Mouse (Mus musculus): ENCODE measurements at regions not wholly inside any gene's neighbourhood (a gene's known extent, or its start where the extent isn't known, plus 50 kb on each side); places are given as distances from the start of the nearest gene placed in this dataset.

DNA sequence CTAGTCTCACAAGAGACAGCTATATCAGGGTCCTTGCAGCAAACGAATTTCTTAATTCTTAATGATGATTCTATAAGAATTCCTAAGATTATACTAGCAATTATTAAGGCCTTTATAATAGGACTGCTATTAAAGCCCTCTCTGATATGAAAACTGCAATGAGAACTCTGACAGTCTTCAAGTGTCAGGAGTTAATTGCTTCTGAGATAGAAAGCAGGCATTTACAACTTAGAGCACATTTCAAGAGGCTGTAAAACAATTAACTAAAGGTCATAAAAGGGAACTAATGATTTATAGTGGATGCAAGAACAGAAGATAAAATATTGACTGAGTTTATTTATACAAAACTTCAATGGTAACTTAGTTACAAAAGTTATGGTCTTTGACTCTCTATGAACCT, 84.9 kb upstream of the Phlpp1 start:
- no peak overlapping the region for H3K4me3 ChIP-seq (ENCODE audit: low read length)
- H3K36me3 ChIP-seq (ENCODE audit: control insufficient read depth, insufficient read depth, low read length) = no peaks in the 10 kb centered on the region
- no peaks in the 10 kb centered on the region for H3K9me3 ChIP-seq (ENCODE audit: control insufficient read depth, low read length)
- no peak overlapping the region for H3K4me2 ChIP-seq (replicated peaks; ENCODE audit: low read depth, low read length)
- no peak for ATAC-seq (ENCODE audit: low FRiP score, low TSS enrichment)
- H3K27me3 ChIP-seq (ENCODE audit: control insufficient read depth, insufficient read depth, low read length) = no peaks in the 10 kb centered on the region
- WGBS = 20% methylated on average over 1 of the region's 1 CpGs
- no peak overlapping the region for H3K27ac ChIP-seq (ENCODE audit: low read depth, low read length)
- no peaks in the 10 kb centered on the region for H3K4me1 ChIP-seq (ENCODE audit: control insufficient read depth, insufficient read depth, low read length)
- no peak overlapping the region for H3K9ac ChIP-seq (ENCODE audit: low read depth, low read length)

DNA sequence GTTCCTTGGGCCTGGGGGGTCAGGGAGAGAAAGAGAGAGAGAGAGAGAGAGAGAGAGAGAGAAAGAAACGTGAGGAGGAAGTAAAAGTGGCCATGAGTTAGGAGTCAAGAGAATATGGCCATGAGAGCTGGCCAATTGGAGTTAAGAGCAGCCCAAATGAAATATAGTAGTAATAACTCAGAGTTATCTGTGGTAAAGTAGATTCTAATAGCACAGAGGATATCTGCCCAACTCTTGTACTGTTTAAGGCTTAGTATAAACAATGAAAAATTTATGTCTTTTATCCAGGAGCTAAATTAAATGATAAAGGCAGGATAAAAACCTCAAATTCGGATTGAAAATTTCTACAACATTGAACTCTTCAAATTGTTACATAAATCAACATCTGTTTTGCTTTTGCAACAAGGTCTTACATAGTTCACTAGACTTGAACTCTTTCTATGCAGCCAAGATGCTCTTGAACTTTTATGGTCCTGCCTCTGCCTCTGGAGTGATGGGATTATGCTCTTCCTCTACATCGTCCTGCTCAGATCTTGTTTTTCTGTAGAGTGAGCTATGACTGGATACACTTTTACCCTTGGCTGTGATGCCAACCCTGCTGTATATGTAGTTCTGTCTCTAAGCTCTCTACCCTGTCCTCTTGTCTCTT, 78.5 kb upstream of the Phlpp1 start:
- H3K4me2 ChIP-seq (replicated peaks; ENCODE audit: low read depth, low read length) = no peak overlapping the region

DNA sequence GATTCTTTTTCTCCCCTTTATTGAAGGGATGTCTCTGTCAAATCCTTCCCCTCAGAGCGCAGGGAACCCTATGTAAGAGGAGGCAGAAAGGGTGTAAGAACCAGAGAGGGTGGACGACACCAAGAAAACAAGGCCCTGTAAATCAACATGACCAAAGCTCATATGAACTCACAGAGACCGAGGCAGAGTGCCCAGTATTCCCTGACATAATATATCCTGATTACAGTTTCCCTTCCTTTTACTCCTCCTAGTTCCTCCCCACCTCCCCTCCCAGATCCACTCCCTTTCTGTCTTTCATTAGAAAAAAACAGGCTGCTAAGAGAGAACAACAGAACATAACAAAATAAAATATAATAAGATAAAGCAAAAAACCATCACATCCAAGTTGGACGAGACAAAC, 77.7 kb upstream of the Phlpp1 start:
- H3K27me3 ChIP-seq (ENCODE audit: control insufficient read depth, insufficient read depth, low read length) = no peaks in the 10 kb centered on the region
- H3K9me3 ChIP-seq (ENCODE audit: control insufficient read depth, low read length) = no peaks in the 10 kb centered on the region
- no peak overlapping the region for H3K9ac ChIP-seq (ENCODE audit: low read depth, low read length)
- no peak; the same call in 1 of the 2 replicates for ATAC-seq (ENCODE audit: low FRiP score, low TSS enrichment)
- H3K4me3 ChIP-seq (ENCODE audit: low read length) = no peak overlapping the region
- WGBS = 29% methylated on average over 4 of the region's 4 CpGs
- no peak overlapping the region for H3K4me2 ChIP-seq (replicated peaks; ENCODE audit: low read depth, low read length)
- 0 out of 2 replicates have a peak overlapping the region, but pooled peaks have one; percentile 38 for H3K27ac ChIP-seq (ENCODE audit: low read depth, low read length)
- H3K36me3 ChIP-seq (ENCODE audit: control insufficient read depth, insufficient read depth, low read length) = no peaks in the 10 kb centered on the region
- H3K4me1 ChIP-seq (ENCODE audit: control insufficient read depth, insufficient read depth, low read length) = no peaks in the 10 kb centered on the region

More for the DNA sequence above, 78.5 kb upstream of the Phlpp1 start:
- WGBS = 41% methylated on average over 3 of the region's 3 CpGs
- Histone ChIP-seq H3K4me3 (ENCODE audit: low read length) (no peak overlapping the region), H3K9ac (ENCODE audit: low read depth, low read length) (no peak overlapping the region), H3K4me1 (ENCODE audit: control insufficient read depth, insufficient read depth, low read length) (no peaks in the 10 kb centered on the region), H3K36me3 (ENCODE audit: control insufficient read depth, insufficient read depth, low read length) (no peaks in the 10 kb centered on the region), H3K9me3 (ENCODE audit: control insufficient read depth, low read length) (no peaks in the 10 kb centered on the region), H3K27ac (ENCODE audit: low read depth, low read length) (0 out of 2 replicates have a peak overlapping the region, but pooled peaks have one; percentile 38), H3K27me3 (ENCODE audit: control insufficient read depth, insufficient read depth, low read length) (no peaks in the 10 kb centered on the region)
- peak; percentile 81; the same call in 1 of the 2 replicates for ATAC-seq (ENCODE audit: low FRiP score, low TSS enrichment)

DNA sequence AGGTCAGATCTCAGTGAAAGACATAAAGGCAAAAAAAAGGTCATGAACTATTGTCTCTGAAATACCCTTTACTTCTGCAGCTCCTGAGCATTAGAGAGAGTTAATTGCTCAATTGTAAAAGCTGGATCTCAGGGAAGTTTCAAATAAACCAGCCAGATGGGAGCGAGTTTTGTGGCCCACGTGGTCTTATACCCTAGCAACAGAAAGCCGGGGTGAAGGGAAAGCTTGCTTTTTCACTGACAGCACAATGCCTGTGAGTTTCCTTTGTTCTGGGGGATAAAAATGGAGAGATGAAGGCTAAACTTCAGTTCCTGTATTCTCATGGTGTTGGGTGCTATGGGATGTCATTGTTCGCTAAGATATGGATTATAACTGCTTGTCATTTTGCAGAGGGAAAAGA, 75.2 kb upstream of the Phlpp1 start:
- Histone ChIP-seq H3K4me2 (replicated peaks; ENCODE audit: low read depth, low read length) (no peak overlapping the region), H3K27me3 (ENCODE audit: control insufficient read depth, insufficient read depth, low read length) (no peaks in the 10 kb centered on the region), H3K9me3 (ENCODE audit: control insufficient read depth, low read length) (no peaks in the 10 kb centered on the region), H3K9ac (ENCODE audit: low read depth, low read length) (no peak overlapping the region), H3K36me3 (ENCODE audit: control insufficient read depth, insufficient read depth, low read length) (no peaks in the 10 kb centered on the region), H3K4me1 (ENCODE audit: control insufficient read depth, insufficient read depth, low read length) (no peaks in the 10 kb centered on the region), H3K27ac (ENCODE audit: low read depth, low read length) (no peak overlapping the region), H3K4me3 (ENCODE audit: low read length) (no peak overlapping the region)
- 62% methylated on average over 4 of the region's 4 CpGs for WGBS
- ATAC-seq (ENCODE audit: low FRiP score, low TSS enrichment) = no peak

DNA sequence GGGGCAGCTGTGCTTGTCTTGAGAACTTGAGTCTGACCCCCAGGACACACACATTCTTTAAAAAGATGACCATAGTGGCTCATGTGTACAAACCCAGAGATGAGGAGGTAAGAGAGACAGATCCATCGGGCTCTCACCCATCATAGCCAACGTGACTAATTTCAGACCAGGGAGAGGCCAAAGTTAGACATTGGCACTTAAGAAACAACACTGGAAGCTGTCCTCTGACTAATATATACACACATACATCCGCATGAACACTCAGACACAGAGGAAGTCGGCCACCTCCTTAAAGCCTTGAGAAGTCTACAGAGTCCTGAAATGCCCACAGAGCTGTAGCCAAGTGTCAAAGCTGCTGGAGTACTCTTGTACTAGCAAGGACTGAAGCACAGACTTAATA, 74.4 kb upstream of the Phlpp1 start:
- Histone ChIP-seq H3K9ac (ENCODE audit: low read depth, low read length) (no peak overlapping the region), H3K9me3 (ENCODE audit: control insufficient read depth, low read length) (no peaks in the 10 kb centered on the region), H3K4me3 (ENCODE audit: low read length) (no peak overlapping the region), H3K4me1 (ENCODE audit: control insufficient read depth, insufficient read depth, low read length) (no peaks in the 10 kb centered on the region), H3K27me3 (ENCODE audit: control insufficient read depth, insufficient read depth, low read length) (no peaks in the 10 kb centered on the region), H3K36me3 (ENCODE audit: control insufficient read depth, insufficient read depth, low read length) (no peaks in the 10 kb centered on the region), H3K4me2 (replicated peaks; ENCODE audit: low read depth, low read length) (no peak overlapping the region), H3K27ac (ENCODE audit: low read depth, low read length) (no peak overlapping the region)
- 94% methylated on average over 4 of the region's 4 CpGs for WGBS
- ATAC-seq (ENCODE audit: low FRiP score, low TSS enrichment) = no peak

DNA sequence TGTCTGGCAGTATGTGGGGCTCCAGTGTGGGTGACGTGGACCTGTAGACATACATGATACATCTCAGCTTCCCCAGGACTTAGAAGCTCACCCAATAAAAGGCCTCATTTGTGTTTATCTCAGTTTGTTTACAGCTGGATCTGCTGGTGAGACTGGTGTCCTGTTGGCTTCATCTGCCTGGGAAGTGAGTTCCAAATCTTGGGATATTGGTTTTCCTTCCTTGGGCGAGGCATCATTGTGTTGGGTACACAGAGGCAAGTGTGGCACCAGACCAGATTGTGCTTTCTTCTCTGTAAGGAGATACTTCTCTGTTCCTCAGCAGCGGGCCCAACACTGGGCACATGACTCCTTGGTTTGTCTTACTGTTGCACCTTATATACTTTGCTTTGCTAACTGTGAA, 70.9 kb upstream of the Phlpp1 start:
- no peak overlapping the region for H3K4me2 ChIP-seq (replicated peaks; ENCODE audit: low read depth, low read length)
- no peak overlapping the region for H3K4me3 ChIP-seq (ENCODE audit: low read length)
- WGBS = 82% methylated on average over 3 of the region's 3 CpGs
- H3K9me3 ChIP-seq (ENCODE audit: control insufficient read depth, low read length) = no peaks in the 10 kb centered on the region
- H3K27me3 ChIP-seq (ENCODE audit: control insufficient read depth, insufficient read depth, low read length) = no peaks in the 10 kb centered on the region
- H3K27ac ChIP-seq (ENCODE audit: low read depth, low read length) = no peak overlapping the region
- ATAC-seq (ENCODE audit: low FRiP score, low TSS enrichment) = no peak
- H3K9ac ChIP-seq (ENCODE audit: low read depth, low read length) = no peak overlapping the region
- H3K4me1 ChIP-seq (ENCODE audit: control insufficient read depth, insufficient read depth, low read length) = no peaks in the 10 kb centered on the region
- H3K36me3 ChIP-seq (ENCODE audit: control insufficient read depth, insufficient read depth, low read length) = no peaks in the 10 kb centered on the region

DNA sequence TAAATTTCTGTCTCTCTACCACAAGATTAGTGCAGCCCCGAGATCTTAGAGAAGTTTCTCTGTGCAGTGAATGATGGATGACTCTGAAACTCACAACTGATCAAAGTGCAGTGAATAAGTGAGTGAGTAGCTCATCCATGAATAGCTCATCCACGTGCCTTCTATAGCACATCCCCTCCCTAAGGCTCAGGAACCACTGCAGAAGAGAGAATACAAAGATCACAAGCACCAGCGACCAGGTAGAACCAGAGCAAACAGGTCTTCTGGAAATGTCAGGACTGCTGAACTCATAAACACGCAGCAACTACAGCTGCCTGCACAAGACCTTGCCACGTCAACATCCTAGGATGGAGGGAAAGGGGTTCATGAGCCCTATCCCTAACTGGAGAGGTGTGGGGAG, 69.0 kb upstream of the Phlpp1 start:
- no peak overlapping the region for H3K9ac ChIP-seq (ENCODE audit: low read depth, low read length)
- H3K4me1 ChIP-seq (ENCODE audit: control insufficient read depth, insufficient read depth, low read length) = no peaks in the 10 kb centered on the region
- no peak overlapping the region for H3K4me2 ChIP-seq (replicated peaks; ENCODE audit: low read depth, low read length)
- H3K4me3 ChIP-seq (ENCODE audit: low read length) = no peak overlapping the region
- no peaks in the 10 kb centered on the region for H3K36me3 ChIP-seq (ENCODE audit: control insufficient read depth, insufficient read depth, low read length)
- peak; percentile 46; the same call in 1 of the 2 replicates for ATAC-seq (ENCODE audit: low FRiP score, low TSS enrichment)
- no peaks in the 10 kb centered on the region for H3K27me3 ChIP-seq (ENCODE audit: control insufficient read depth, insufficient read depth, low read length)
- 69% methylated on average over 5 of the region's 5 CpGs for WGBS
- no peaks in the 10 kb centered on the region for H3K9me3 ChIP-seq (ENCODE audit: control insufficient read depth, low read length)
- no peak overlapping the region for H3K27ac ChIP-seq (ENCODE audit: low read depth, low read length)

DNA sequence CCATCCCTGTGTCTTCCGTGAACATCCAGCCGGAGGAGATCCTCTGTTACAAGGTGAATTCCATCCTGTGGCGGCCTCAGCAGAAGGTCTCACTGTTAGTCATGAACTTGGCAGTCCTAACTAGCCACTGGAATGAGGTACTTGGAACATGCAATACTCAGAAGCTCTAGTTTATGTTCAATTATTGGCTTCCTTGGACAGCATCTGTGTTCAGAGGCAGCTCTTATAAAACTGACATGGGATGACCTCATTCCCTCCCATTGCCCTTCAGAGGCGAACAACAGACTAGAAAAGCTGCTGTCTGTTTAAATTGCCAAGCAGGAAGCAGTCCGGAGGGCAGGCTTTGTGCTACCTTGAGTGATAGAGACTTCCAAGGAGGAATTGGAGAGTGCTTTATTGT, 62.5 kb upstream of the Phlpp1 start:
- Histone ChIP-seq H3K4me3 (ENCODE audit: low read length) (no peak overlapping the region), H3K4me2 (replicated peaks; ENCODE audit: low read depth, low read length) (no peak overlapping the region), H3K4me1 (ENCODE audit: control insufficient read depth, insufficient read depth, low read length) (no peaks in the 10 kb centered on the region), H3K9me3 (ENCODE audit: control insufficient read depth, low read length) (no peaks in the 10 kb centered on the region), H3K36me3 (ENCODE audit: control insufficient read depth, insufficient read depth, low read length) (no peaks in the 10 kb centered on the region), H3K27ac (ENCODE audit: low read depth, low read length) (no peak overlapping the region), H3K27me3 (ENCODE audit: control insufficient read depth, insufficient read depth, low read length) (no peaks in the 10 kb centered on the region), H3K9ac (ENCODE audit: low read depth, low read length) (no peak overlapping the region)
- no peak for ATAC-seq (ENCODE audit: low FRiP score, low TSS enrichment)
- whole genome bisulfite sequencing = 50% methylated on average over 5 of the region's 5 CpGs

Data from kidney, embryonic 14.5 days (tissue).